Mouse (Mus musculus) cerebellum, adult 2 months (tissue): ENCODE measurements at regions not wholly inside any gene's neighbourhood (a gene's known extent, or its start where the extent isn't known, plus 50 kb on each side); places are given as distances from the start of the nearest gene placed in this dataset.

Experiments used
- CTCF ChIP-seq: fragments of 200-500 bp; IDR thresholded peaks from 2 replicates; pipeline ENCODE4 v1.5.1; 2011; ENCODE audit warnings: low read depth, mild to moderate bottlenecking, control low read depth, low read length, moderate library complexity, borderline replicate concordance; ENCODE audit not compliant: insufficient read depth
- POLR2A ChIP-seq: fragments of 200-500 bp; IDR thresholded peaks from 2 replicates; pipeline ENCODE4 v1.6.1; 2011; ENCODE audit warnings: low read length, control low read depth, borderline replicate concordance; ENCODE audit not compliant: insufficient read depth

- no peak for TF ChIP-seq CTCF
- TF ChIP-seq POLR2A, result no peak
Measured at GRCm38 (mm10) chr10:17482751-17483150, 240.3 kb upstream of the Cited2 start.
